Mouse (Mus musculus): ENCODE measurements around the gene Uso1. TPM values are rescaled to one million over a fixed set of nuclear protein-coding genes. Genes with fewer than 3 reads are reported as not detected.

The Uso1 gene
- total RNA-seq, 4 experiments from 2014 or later: 84.5 to 114 (median 92.1) TPM

DNA sequence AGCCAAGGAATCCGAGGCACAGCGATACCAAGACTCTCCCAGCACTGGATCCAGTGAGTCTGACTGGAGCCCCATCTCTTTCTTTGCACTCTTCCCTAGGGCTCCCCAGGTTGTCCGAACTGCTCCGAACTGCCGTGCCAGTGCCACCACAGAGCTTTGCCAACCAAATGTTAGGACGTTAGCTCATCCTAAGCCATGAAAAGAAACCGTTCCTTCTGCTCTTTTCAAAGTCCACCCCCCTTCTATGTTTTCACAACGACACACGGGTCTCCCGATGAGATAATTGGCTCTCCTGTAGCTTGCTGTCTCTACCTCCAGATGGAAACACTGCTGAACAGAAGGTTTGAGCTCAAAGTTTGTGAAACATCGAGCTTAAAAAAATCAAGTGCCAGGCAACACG lies 103.0 kb downstream of the Uso1 start:
- no peak for DNase-seq

DNA sequence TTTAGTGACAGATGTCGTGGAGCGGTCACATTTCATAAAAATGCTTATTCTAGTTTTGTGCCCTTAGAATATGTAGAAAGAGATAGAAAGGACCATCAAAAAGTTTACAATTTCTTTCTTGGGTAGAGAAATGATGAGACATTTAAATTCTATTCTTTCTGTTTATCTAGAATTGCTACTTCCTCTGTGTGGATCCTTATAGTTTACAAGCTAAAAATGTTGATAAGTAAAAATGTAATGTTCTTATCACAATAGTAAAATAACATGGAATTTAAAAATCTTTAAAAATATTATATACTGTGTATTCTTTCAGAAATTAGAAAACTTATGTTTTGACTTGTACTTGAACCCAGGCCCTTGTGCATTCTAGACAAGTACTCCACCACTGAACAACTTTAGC lies 107.2 kb downstream of the Uso1 start:
- no peak for DNase-seq

DNA sequence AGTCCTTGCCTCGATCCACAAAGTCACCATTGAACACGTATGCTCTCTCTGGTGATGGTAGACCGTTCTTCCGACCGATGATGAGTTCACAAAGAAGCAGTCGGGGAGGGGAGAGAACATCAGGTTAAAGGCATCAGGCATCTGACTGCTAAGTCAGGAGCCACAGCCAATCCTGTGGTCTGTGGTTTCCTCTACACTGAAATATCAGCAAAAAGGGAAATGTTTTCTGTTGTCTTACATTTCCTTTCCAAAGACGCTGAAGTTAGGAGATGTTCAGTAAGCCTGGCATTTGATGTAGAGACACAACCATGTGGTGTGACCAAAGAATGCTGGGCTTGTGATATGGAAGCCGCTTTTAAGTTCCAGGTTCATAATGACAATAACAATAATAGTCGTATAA lies 107.7 kb downstream of the Uso1 start:
- DNase-seq: no peak

DNA sequence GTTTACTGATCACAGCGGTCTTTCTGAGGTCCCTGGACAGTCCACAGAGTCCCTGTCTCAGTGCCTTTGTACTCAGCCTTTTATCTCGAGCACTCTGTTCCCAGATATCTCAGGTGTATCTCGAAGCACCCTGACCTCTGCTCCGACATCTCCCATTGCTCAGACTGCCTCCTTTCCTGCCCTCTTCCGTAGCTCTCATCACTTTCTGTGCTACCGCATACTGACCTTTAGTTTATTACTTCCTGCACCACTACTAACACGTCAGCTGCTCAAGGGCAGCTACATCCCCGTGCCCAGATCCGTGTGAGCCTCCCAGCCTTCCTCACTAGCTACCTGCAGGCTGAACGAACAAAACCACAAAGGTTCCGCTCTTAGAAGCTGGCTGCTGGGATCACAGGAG lies 110.9 kb downstream of the Uso1 start:
- DNase-seq: no peak

DNA sequence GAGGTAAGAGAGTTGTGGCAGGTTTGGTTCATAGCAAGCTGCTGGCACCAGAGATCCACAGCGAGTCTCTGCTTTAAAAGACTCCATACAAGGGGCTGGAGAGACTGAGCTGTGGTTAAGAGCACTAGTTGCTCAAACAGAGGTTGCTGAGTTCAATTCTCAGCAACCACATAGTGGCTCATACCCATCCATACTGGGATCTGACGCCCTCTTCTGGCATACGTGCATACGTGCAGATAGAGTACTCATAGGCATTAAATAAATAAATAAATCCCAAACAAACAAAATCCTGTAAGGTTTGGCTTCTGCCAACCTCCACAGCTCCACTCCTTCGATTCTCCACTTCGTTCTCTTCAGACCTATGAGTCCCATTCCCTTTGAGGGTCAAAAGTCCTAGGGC lies 114.3 kb downstream of the Uso1 start:
- no peak for DNase-seq

Other genes starting within 250 kb of the Uso1 start
- 10 to 100 TPM; 75.8 to 88.3 (median 80.6) TPM for gene Rchy1, start 174.9 kb upstream of the Uso1 start, total RNA-seq (2022)
- gene Odaph, start 150.5 kb upstream of the Uso1 start, total RNA-seq (2022): not detected
- gene Cdkl2, start 94.1 kb upstream of the Uso1 start, total RNA-seq (2022): 10 to 100 TPM in 1 of 4 experiments, 1 to 10 TPM in 3; 7.3 to 11.3 (median 8.0) TPM
- 100 to 1,000 TPM; 152 to 167 (median 162) TPM for gene G3bp2, start 54.2 kb upstream of the Uso1 start, total RNA-seq (2022)
- gene U90926, start 77.5 kb downstream of the Uso1 start, total RNA-seq (2022): not detected
- under 1 TPM in 2 of 4 experiments, not detected in 2; 0.31 to 0.55 TPM for gene Ppef2, start 118.3 kb downstream of the Uso1 start, total RNA-seq (2022)
- 10 to 100 TPM; 22.5 to 30.9 (median 26.2) TPM for gene Naaa, start 140.2 kb downstream of the Uso1 start, total RNA-seq (2022)
- 10 to 100 TPM; 28.0 to 45.8 (median 35.1) TPM for gene Sdad1, start 172.5 kb downstream of the Uso1 start, total RNA-seq (2022)
- 1 to 10 TPM in 2 of 4 experiments, under 1 TPM in 2; 0.65 to 6.8 (median 1.1) TPM for gene Cxcl9, start 190.1 kb downstream of the Uso1 start, total RNA-seq (2022)
- 10 to 100 TPM; 38.9 to 87.1 (median 64.7) TPM for gene Art3, start 193.9 kb downstream of the Uso1 start, total RNA-seq (2022)
- gene Cxcl10, start 211.0 kb downstream of the Uso1 start, total RNA-seq (2022): 1 to 10 TPM in 2 of 4 experiments, under 1 TPM in 2; 0.35 to 2.1 (median 1.1) TPM

All from adrenal gland, adult 8-10 months (tissue).